Mouse (Mus musculus): ENCODE measurements around the gene Fam129a.

The Fam129a gene

GRCm38 (mm10) chr1:151570981-151571837, at the start of gene Fam129a:
Fam129a (plus strand) TSS chr1:151571186.
- peak; percentile 77 for DNase-seq (ENCODE audit: low read depth)

- no peak for DNase-seq (ENCODE audit: low read depth)
Observed at GRCm38 (mm10) chr1:151526701-151527100, 44.3 kb upstream of the Fam129a start.

GRCm38 (mm10) chr1:151543796-151544477, 27.0 kb upstream of the Fam129a start:
- no peak for DNase-seq (ENCODE audit: low read depth)

- DNase-seq (ENCODE audit: low read depth), result no peak
Observed at GRCm38 (mm10) chr1:151544581-151544980, 26.4 kb upstream of the Fam129a start.

GRCm38 (mm10) chr1:151545571-151545970, 25.4 kb upstream of the Fam129a start:
- DNase-seq (ENCODE audit: low read depth), result no peak

- no peak for DNase-seq (ENCODE audit: low read depth)
Observed at GRCm38 (mm10) chr1:151548896-151549610, 21.9 kb upstream of the Fam129a start.

GRCm38 (mm10) chr1:151549794-151550193, 21.2 kb upstream of the Fam129a start:
- no peak for DNase-seq (ENCODE audit: low read depth)

- peak; percentile 51 for DNase-seq (ENCODE audit: low read depth)
Observed at GRCm38 (mm10) chr1:151550587-151551479, 20.2 kb upstream of the Fam129a start.

GRCm38 (mm10) chr1:151560536-151560935, 10.4 kb upstream of the Fam129a start:
- DNase-seq (ENCODE audit: low read depth), result no peak

- DNase-seq (ENCODE audit: low read depth), result no peak
Observed at GRCm38 (mm10) chr1:151563401-151563800, 7.6 kb upstream of the Fam129a start.

- DNase-seq (ENCODE audit: low read depth), result peak; percentile 21
Observed at GRCm38 (mm10) chr1:151563893-151564292, 7.1 kb upstream of the Fam129a start.

GRCm38 (mm10) chr1:151564377-151564776, 6.6 kb upstream of the Fam129a start:
- peak; percentile 86 for DNase-seq (ENCODE audit: low read depth)

- DNase-seq (ENCODE audit: low read depth), result peak; percentile 55
Observed at GRCm38 (mm10) chr1:151568682-151569081, 2.3 kb upstream of the Fam129a start.

GRCm38 (mm10) chr1:151571838-151572578, 1.0 kb downstream of the Fam129a start:
- DNase-seq (ENCODE audit: low read depth), result peak; percentile 68

GRCm38 (mm10) chr1:151572601-151573320, 1.8 kb downstream of the Fam129a start:
- DNase-seq (ENCODE audit: low read depth), result peak; percentile 70

- no peak for DNase-seq (ENCODE audit: low read depth)
Observed at GRCm38 (mm10) chr1:151580200-151580982, 9.4 kb downstream of the Fam129a start.

- DNase-seq (ENCODE audit: low read depth), result no peak
Observed at GRCm38 (mm10) chr1:151581454-151581853, 10.5 kb downstream of the Fam129a start.

GRCm38 (mm10) chr1:151581977-151582376, 11.0 kb downstream of the Fam129a start:
- peak; percentile 27 for DNase-seq (ENCODE audit: low read depth)

GRCm38 (mm10) chr1:151583457-151584181, 12.6 kb downstream of the Fam129a start:
- no peak for DNase-seq (ENCODE audit: low read depth)
